Mouse (Mus musculus): ENCODE data around the gene Tmcc3. TPM values are rescaled to one million over a fixed set of nuclear protein-coding genes. Genes with fewer than 3 reads are reported as not detected.

Tmcc3 gene
- total RNA-seq, 2 experiments from 2014 or later: 0.45 to 1.3 TPM

DNA sequence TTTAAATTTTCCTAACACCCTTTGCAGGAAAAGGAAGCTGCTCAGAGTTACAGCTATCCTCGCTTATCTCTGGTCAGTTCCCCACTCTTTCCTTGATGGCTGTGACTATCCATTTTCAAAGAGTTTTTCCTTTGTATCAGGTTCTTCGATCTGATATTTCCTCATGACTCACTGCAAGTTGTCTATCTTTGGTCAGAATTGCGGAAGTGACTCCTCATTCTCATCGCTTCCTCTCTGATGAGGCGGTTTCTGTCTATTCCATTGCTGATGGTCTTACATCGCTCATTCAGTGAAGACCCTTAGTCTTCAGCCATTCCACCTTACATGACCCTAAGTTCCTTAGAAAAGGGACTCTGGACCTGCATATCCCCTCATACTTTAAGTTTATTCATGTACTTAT, 289.3 kb downstream of the Tmcc3 start:
- ATAC-seq (replicated peaks; ENCODE audit: low FRiP score, poor library complexity, severe bottlenecking): no peak

DNA sequence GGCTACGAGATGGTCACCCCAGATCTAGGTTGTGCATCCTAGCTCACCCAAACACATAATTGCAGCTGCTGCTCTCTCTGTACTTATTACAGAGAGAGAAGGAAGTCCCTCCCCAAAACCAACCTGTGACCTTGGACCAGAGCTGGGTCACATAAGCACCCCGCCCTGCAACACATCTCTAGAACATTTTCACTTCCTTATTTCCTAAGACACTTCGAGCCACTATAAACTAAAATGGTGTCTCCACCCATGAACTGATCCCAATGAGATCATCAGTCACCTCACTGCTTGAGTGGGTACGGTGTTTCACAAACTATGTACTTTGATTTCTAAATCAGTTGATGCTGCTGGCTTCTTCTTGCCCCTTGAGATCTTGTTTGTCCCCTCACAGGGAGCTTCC, 293.7 kb downstream of the Tmcc3 start:
- no peak for ATAC-seq (replicated peaks; ENCODE audit: low FRiP score, poor library complexity, severe bottlenecking)

DNA sequence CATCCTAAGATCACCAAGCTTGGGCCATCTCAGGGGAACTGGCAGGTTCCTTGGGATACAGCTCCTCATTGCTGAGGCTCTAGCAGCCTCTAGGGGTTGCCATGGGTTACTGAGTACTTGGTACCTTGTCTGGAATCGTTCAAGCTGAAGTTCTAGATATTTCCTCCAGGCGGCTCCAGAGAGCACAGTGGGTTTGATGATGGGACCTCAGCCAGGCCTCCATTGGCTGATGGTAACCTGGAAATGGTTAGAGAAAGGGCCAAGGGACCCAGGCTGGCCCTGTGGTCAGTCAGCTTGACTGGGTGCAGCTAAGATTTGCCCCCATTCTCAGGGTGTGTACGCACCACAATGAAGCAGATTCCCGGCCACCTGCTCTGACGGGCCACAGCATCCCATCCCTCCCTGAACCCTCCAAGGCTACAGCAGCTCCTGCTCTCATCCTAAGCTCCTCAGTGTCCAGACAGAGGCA, 297.6 kb downstream of the Tmcc3 start:
- ATAC-seq (replicated peaks; ENCODE audit: low FRiP score, poor library complexity, severe bottlenecking): peak; percentile 58

DNA sequence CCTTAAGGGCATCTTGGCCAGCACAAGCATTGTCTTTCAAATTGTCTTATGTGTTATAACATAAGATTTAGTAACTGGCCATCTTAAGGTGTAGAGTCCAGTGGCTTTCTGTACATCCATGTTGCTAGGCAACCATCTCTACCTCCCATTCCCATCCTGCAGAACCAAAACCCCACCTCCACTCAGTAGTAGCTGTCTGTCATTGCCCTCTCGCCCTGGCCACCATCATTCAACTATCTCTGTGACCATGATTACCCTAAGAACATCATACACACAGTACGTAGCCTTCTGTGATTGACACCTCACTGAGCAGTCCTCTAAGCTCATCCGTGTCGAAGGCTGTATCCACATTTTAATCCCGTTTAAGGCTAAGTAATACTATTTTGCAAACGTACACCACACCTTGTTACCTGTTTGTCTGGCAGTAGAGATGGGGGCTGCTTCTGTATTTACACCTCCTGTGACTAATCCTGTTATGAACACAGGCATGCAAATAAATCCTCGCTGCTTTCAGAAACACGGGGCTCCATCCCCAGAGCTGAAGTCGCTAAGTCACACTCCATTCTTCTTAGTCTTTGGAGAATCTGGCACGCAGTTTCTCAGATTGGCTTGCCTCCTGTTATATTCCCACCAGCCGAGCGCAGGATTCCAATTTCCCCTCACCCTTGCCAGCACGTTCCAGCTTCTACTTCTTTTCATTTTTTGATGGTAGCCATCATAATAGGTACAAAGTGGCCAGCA, 299.6 kb downstream of the Tmcc3 start:
- ATAC-seq (replicated peaks; ENCODE audit: low FRiP score, poor library complexity, severe bottlenecking): no peak

DNA sequence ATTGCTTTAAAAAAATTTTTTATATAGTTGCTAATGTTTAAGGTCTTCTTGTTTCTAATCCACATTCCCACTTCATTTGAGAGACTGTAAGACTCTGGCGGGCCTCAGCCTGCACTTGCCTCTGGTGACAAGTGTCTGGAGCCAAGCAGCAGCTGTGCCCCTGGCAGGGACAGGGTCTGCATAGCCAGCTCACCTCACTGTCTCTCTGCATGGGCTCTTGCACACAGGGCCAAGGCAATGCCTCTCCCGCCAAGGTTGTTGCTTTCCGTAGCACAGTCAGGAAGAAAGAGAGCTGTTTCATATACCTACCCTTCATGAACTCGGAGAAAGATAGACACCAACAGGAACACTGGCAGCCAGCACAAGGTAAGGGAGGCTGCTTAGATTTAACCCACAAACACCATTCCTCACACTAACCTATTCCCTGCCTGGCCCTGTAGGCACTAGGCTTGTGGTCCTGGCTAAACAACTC, 300.3 kb downstream of the Tmcc3 start:
- ATAC-seq (replicated peaks; ENCODE audit: low FRiP score, poor library complexity, severe bottlenecking): no peak

DNA sequence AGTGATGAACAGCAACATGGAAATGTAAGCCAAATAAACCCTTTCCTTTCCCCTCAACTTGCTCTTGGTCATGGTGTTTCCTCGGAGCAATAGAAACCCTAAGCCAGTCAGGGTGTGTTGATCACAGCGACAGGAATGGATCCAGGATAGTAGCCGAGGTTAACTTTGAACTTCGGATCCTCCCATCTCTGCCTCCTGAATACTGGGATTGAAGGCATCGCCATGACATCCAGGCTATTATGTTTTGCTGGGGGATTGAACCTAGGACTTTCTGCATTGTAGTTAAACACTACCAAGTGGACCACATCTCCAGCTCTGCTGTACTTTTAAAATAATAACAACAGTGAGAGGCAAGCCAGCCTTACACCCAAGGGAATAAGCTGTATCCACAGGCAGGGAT, 307.8 kb downstream of the Tmcc3 start:
- no peak for ATAC-seq (replicated peaks; ENCODE audit: low FRiP score, poor library complexity, severe bottlenecking)

DNA sequence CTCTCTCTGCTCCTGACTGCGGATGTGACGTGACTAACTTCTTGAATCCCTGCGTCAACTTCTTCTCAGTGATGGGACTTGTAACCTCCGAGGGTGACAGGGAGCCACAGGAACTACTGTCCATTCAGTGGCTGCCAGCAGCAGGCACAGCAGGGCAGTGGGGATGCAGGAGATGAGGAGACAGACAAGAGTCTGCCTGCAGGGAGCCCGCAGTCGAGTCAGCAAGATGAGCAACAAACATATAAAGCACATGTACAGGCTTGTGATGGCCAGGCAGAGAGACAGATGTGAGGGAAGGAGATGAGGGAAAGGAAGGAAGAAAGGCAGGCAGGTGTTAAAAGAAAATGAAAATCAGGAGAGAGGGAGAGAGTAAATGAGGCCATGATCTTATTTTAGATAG, 308.8 kb downstream of the Tmcc3 start:
- no peak for ATAC-seq (replicated peaks; ENCODE audit: low FRiP score, poor library complexity, severe bottlenecking)

DNA sequence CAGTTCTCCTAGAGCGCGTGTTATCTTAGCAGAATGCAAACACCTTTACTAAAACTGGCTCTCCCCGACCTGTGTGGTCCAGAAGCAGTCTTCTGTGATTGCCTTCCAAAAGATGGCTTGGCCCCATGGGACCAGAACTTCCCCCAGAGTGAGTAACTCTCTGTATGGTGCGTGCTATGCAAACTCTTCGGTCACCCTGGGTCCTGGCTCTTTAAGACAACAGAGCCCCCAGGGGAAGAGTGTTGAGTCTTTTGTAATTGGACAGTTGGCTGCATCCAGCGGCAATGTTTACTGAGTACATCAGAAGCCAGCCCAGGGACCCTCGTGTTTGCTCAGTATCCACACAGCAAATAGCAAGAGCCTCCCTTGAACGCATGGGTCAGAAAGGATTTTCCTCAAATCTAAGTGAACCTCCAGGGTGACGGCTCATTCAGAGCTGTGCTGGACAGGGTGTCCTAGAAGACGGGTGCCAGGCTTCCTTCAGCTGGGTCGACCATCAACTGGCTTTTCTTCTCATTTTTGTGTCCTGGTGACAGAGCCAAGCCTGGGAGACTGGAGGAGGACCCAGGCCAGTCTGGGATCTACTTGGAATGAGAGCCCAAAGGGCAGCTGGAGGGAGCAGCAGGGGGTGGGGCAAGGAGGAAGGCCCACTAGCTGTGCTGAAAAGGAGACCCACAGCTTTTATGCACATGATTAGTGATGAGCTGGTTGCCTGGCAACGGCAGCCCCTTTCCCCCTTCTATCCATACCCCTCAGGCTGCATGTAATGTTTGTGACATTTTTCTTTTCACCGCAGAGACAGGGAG, 309.9 kb downstream of the Tmcc3 start:
- no peak for ATAC-seq (replicated peaks; ENCODE audit: low FRiP score, poor library complexity, severe bottlenecking)

DNA sequence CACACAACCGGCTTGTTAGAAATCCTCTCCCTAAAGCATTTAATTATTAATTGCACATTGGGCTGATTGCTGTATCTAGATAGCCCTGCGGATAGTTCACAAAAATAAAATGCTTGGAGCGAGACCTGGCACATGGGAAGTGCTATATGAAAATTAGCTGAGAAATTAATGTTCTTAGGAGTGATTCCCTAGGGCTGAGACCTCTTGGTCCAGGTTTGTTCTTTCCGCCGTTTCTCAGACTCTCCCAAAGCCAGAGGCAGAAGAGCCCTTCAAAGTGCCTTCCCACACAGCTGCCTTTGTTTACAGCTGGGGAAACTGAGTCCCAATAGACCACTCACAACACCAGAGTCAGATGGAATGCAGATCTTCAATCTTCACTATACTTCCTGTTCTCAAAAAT, 310.5 kb downstream of the Tmcc3 start:
- no peak for ATAC-seq (replicated peaks; ENCODE audit: low FRiP score, poor library complexity, severe bottlenecking)

DNA sequence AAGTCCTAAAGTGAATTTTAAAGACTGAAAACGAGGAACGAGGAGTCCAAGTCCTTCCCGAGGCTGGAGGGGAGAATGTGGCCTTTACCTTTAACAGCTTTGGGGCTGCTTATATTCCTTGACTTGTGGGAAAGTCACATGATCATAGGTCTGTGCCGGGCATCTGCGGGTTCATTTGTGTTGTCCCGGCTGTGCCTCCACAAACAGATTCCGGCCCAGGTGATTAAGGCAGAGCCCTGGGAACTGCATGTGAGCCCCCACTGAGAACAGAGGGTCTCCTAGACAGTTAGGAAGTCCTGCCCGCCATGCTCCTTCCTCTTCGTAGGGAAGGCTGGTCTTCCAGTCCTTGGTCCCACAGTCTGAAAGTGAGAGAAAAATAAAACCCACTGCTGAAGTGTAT, 311.1 kb downstream of the Tmcc3 start:
- no peak for ATAC-seq (replicated peaks; ENCODE audit: low FRiP score, poor library complexity, severe bottlenecking)

DNA sequence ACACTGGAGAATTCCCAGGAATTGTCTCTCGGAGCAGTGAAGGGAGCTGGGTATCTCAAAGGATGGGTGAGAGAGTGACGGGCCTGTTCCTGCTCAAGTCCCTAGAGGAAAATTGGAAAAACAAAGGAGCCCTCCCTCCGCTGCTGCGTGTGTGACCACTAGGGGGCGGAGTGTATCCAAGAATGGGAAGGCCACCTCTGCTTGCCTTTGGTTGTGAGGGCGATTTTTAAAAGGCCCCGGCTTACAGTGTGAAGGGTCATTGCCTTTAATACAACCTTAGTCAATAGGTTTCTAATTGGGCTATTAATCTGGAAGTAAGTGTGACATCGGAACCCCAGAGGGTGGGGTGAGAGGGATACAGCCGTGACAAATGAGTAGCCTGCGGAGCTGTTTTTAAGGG, 311.9 kb downstream of the Tmcc3 start:
- ATAC-seq (replicated peaks; ENCODE audit: low FRiP score, poor library complexity, severe bottlenecking): peak; percentile 59

DNA sequence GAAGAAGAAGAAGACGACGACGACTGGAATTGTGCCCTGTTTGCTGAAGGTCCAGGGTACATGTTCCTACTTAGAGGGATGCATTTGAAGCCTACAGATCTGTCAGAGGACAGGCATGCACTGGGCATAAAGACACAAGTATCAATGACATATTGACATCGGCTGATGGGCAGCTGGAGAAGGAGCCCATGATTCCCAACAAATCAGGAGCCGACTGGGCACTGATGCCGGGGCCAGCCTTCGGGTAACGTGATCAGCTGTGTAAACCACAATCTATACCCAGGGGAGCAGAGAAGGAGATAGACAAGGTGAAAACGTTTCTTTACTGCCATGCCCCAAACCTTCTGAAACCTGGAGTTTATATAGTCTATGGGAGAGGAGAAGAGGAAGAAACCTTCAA, 313.3 kb downstream of the Tmcc3 start:
- no peak for ATAC-seq (replicated peaks; ENCODE audit: low FRiP score, poor library complexity, severe bottlenecking)

DNA sequence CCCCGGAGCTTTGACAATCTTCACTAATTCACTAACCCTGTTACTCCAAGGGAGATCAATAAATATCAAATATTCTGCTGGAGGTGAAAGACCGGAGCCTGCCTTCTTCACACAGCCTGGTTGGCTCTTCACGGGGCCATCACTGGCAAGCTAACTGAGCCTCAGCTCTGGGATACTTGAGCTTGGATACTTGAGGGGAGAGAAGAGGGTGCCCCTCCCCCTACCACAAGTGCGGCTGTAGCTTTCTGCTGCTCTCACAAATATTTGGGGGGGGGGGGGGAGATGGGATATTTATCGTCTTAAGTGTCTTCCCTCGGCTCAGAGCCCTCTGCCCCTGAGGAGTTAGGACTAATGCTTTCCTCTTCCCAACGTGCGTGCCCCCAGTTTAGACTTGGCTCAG, 313.9 kb downstream of the Tmcc3 start:
- no peak for ATAC-seq (replicated peaks; ENCODE audit: low FRiP score, poor library complexity, severe bottlenecking)

DNA sequence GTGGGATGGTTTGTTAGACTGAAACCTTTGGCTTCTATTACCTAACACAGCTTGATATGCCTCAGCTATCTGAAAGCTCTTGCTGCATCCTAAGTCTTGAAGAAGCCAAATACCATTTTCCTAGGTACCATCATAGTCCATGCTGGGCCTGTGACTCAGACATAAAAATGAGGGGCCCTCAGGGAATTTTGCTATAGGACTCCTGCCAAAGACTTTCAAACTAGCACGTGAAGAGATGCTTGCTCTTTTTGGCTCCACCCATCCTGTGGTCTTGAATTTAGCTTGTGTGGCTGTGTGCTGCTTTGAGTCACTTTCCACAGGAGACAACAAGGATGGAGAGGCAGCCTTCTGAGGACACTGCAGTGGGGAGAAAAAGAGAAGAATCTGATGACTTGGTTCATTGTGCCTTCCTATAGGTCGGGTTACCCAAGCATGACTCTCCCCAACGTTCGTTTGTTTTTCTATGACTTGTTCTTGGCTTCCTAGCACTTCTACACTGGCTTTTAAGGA, 319.1 kb downstream of the Tmcc3 start:
- ATAC-seq (replicated peaks; ENCODE audit: low FRiP score, poor library complexity, severe bottlenecking): no peak

DNA sequence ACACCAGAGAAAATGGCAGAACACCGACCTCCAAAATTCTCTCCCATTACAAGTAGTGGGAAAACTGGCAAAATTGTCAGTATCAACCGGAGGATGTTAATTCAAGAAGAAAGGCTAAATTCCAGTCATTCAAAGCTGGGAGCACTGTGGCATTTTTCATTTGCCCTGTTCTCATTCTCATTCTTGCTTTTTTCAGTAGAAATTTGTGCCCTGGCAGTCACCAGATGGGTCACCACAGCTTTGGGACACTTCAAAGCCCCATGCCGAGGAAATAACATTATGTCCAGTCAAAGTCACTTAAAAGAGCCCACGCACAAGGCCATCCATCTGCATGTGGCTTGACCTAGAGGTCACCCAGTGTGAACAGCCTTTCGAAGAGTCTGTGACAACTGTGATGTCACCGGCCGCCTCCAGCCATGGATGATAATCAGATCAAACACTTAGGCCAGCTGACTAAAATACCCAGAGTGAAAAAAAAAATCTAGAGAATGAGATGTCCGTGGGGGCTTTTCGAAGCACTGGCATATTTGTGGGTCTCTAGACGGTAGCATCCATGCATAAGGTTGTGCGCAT, 319.9 kb downstream of the Tmcc3 start:
- no peak for ATAC-seq (replicated peaks; ENCODE audit: low FRiP score, poor library complexity, severe bottlenecking)

DNA sequence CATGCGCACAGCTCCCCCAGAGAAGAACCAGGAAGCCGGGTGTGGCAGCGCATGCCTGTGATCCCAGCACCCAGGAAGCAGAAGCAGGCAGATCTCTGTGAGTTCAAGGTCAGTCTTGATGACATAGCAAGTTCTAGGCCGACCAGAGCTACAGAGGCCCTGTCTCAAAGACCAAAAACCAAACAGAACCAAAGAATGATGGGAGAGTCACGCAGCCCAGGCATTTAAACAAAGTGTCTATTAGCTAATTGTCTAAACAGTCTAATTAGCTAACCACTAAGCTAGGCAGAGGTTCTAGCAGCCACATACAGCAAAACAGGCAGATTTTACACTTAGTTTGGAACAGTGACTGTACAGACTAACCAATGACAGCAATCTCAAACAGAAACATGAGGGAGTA, 320.5 kb downstream of the Tmcc3 start:
- no peak for ATAC-seq (replicated peaks; ENCODE audit: low FRiP score, poor library complexity, severe bottlenecking)

DNA sequence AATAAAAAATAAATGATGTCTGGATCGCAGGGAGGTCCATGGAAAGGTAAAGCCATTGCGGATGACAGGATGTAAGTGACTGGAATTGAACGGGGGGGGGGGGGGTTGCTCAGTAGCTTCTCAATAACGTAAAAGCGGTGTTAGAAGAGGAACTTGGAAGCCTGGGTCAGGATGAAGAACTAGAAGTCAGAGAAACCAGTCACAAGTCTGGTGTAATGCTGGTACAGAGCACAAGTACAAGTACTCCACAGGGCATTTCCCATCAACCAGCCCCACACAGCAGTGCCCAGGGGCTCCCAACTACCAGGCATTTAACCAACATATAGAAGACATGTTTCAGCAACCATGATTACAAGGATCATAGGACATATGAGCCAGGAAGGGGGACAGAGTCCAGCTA, 326.9 kb downstream of the Tmcc3 start:
- no peak for ATAC-seq (replicated peaks; ENCODE audit: low FRiP score, poor library complexity, severe bottlenecking)

DNA sequence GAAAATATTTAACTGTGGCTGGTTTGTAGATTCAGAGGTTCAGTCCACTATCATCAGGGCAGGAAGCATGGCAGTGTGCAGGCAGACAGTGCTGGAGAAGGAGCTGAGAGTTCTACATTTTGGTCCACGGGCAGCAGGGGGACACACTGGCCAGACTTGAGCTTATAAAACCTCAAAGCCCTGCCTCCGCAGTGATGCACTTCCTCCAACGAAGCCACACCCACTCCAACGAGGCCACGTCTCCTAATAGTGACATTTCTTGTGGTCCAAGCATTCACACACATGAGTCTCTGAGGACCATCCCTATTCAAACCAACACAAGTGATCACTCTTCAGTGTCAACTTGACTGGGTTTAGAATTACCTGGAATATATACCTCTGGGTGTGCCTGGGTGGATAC, 327.5 kb downstream of the Tmcc3 start:
- ATAC-seq (replicated peaks; ENCODE audit: low FRiP score, poor library complexity, severe bottlenecking): no peak

DNA sequence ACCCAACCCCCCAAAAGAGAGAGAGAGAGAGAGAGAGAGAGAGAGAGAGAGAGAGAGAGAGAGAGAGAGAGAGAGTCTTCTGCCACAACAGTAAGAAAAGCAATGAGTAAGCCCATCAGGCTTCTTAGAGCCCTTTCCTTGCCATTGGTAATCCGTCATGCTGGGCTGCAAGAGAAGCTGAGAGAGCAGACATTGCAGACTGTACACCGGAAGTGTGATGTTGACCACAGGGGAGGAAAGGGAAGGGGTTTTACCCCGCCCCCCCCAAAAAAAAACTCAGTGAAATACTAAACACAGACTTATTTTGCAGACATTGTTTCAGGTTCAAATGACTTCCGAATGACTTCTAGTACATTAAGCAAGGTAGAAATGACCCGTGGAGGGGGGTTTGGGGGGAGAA, 328.3 kb downstream of the Tmcc3 start:
- ATAC-seq (replicated peaks; ENCODE audit: low FRiP score, poor library complexity, severe bottlenecking): no peak
